Mouse (Mus musculus) G1E (cell line): Measurements from ENCODE around the gene Cdk5rap2.

Experiments
- CTCF ChIP-seq: IDR thresholded peaks from 2 replicates; pipeline ENCODE4 v1.5.1; 2012; ENCODE audit warnings: low read depth, low read length, inconsistent platforms, mixed read lengths
- GATA1 ChIP-seq: IDR thresholded peaks from 2 replicates; pipeline ENCODE4 v1.6.1; 2012; ENCODE audit warnings: borderline replicate concordance, low read length, inconsistent platforms, mixed read lengths
- GATA2 ChIP-seq: IDR thresholded peaks from 2 replicates; pipeline ENCODE4 v1.6.1; 2012; ENCODE audit warnings: low read depth, low read length, inconsistent platforms, borderline replicate concordance
- POLR2AphosphoS5 ChIP-seq: IDR thresholded peaks from 2 replicates; pipeline ENCODE4 v1.6.1; 2012; ENCODE audit warnings: low read depth, low read length, inconsistent platforms; ENCODE audit not compliant: insufficient replicate concordance
- TAL1 ChIP-seq: conservative IDR thresholded peaks from 2 replicates; pipeline ENCODE4 v1.6.1; 2012; ENCODE audit warnings: low read depth, low read length, inconsistent platforms, mixed read lengths

- no peak for TF ChIP-seq CTCF
- no peak for TF ChIP-seq TAL1
- no peak for TF ChIP-seq POLR2AphosphoS5
- TF ChIP-seq GATA1: no peak
- TF ChIP-seq GATA2: no peak
These were observed 147.4 kb downstream of the Cdk5rap2 start for GRCm38 (mm10) chr4:70262850-70263249.
